Mouse (Mus musculus) limb, embryonic 11.5 days (tissue): ENCODE data around the gene Lrrc4c. TPM values are rescaled to one million over a fixed set of nuclear protein-coding genes. Genes with fewer than 3 reads are reported as not detected.

Experiments used
- ATAC-seq: fragments of 200-750 bp; cut with Nextera tagmentation; 2 replicates; pipeline ENCODE4 v1.8.0; 2017; ENCODE audit warnings: low read depth; ENCODE audit not compliant: insufficient number of reproducible peaks, low FRiP score, low TSS enrichment
- DNase-seq: peaks from one replicate; pipeline ENCODE4 v3.0.0-alpha.2; 2015; ENCODE audit warnings: low spot score
- H3K27ac ChIP-seq: fragments of 300-500 bp; sonication (generic); replicated peaks from 2 replicates; pipeline ENCODE4 v1.5.1; 2014; ENCODE audit warnings: low read depth, mild to moderate bottlenecking, low read length
- H3K27me3 ChIP-seq: fragments of 300-500 bp; sonication (generic); 2 replicates; pipeline ENCODE4 v1.6.1; 2014; ENCODE audit warnings: mild to moderate bottlenecking, low read length, mixed read lengths; ENCODE audit not compliant: control insufficient read depth, insufficient read depth
- H3K36me3 ChIP-seq: fragments of 300-500 bp; sonication (generic); 2 replicates; pipeline ENCODE4 v1.6.1; 2014; ENCODE audit warnings: mild to moderate bottlenecking, low read length, moderate library complexity, mixed read lengths; ENCODE audit not compliant: control insufficient read depth, insufficient read depth
- H3K4me1 ChIP-seq: fragments of 300-500 bp; sonication (generic); 2 replicates; pipeline ENCODE4 v1.6.1; 2014; ENCODE audit warnings: low read length, mixed read lengths; ENCODE audit not compliant: control insufficient read depth, insufficient read depth
- H3K4me2 ChIP-seq: fragments of 300-500 bp; sonication (generic); 2 replicates; pipeline ENCODE4 v1.6.1; 2014; ENCODE audit warnings: low read depth, mild to moderate bottlenecking, moderate library complexity; ENCODE audit not compliant: severe bottlenecking
- H3K4me3 ChIP-seq: fragments of 300-500 bp; sonication (generic); 2 replicates; pipeline ENCODE4 v1.5.1; 2014; ENCODE audit warnings: low read depth, low read length
- H3K9ac ChIP-seq: fragments of 300-500 bp; sonication (generic); 2 replicates; pipeline ENCODE4 v1.6.1; 2014; ENCODE audit warnings: mild to moderate bottlenecking, low read length
- H3K9me3 ChIP-seq: fragments of 300-500 bp; sonication (generic); 2 replicates; pipeline ENCODE4 v1.6.1; 2016; ENCODE audit warnings: low read length; ENCODE audit not compliant: control insufficient read depth
- WGBS: fragments of 180-500 bp; shearing (Covaris S2); extraction: QIAGEN DNeasy Blood & Tissue Kit; methylation state at CpG from one replicate; pipeline ENCODE4 v1.1.7; 2014; 5-methylcytosine and 5-hydroxymethylcytosine counted together
- polyA plus RNA-seq: library from polyadenylated mRNA; unstranded; fragments of >200 nt; fragmentation: Nextera tagmentation; extraction: Ambion mirVana; gene quantifications from 2 replicates; pipeline ENCODE4 v1.2.1, GENCODE M21; 2014

Lrrc4c gene
- polyA plus RNA-seq, 1 experiment from 2014 or later, result 0.13 TPM

DNA sequence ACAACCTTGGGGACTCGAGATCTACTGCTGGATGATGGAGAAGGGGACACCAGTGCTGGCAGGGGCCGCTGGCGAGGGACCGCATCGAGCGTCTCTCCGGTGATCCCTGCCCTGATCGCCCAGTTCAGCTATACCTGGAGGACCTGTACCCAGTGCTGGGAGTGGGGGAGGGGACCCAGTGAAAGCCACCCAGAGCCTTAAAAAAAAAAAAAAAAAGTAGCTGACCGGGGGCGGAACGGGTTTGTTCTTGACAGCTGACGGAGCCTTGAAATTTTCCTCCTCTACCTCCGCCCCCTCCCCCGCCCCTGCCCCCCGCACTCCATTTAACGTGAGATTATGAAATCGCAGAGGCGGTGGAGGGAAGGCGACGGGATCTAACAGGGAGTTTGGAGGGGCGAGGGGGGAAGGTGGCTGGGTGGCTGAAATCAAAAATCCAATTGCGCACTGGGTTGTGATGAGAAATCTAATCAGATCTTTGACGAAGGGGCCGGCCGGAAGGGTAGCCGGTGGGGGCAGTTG is 1149.1 kb downstream of the Lrrc4c start:
- DNase-seq, result peak; percentile 46
- no peak overlapping the region for H3K27ac ChIP-seq
- peak overlapping the region; percentile 34 for H3K4me3 ChIP-seq
- ATAC-seq, result peak; percentile 70
- peaks cover 8% of the 10 kb centered on the region; the same call in 1 of the 2 replicates for H3K27me3 ChIP-seq
- H3K4me2 ChIP-seq, result peak overlapping the region; percentile 86
- no peaks in the 10 kb centered on the region for H3K9me3 ChIP-seq
- H3K9ac ChIP-seq, result no peak overlapping the region
- no peaks in the 10 kb centered on the region for H3K4me1 ChIP-seq
- under 1% methylated on average over 26 of the region's 26 CpGs for WGBS
- no peaks in the 10 kb centered on the region for H3K36me3 ChIP-seq

DNA sequence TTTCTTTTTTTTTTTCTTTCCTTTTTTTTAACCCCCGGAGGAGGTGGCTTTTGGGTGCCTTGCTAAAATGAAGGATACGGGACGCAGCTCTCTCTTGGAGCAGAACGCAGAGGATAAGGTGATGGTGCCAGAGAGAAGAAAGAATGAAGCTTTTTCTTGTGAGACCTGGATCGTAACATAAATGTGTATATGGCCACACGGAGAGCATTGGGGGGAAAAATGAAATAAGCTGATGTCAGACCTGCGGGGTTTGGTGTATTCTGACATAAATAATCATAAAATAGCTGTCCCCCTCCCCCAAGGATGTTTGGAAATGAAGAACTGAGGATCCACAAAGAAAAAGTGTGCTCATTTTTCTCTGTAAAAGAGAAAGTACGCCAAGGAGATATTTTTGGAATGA is 1149.7 kb downstream of the Lrrc4c start:
- peak; percentile 21 for DNase-seq
- no peak overlapping the region for H3K9ac ChIP-seq
- 8% methylated on average over 8 of the region's 8 CpGs for WGBS
- no peaks in the 10 kb centered on the region for H3K4me1 ChIP-seq
- no peak for ATAC-seq
- peak overlapping the region; percentile 86 for H3K4me2 ChIP-seq
- peaks cover 8% of the 10 kb centered on the region; the same call in 1 of the 2 replicates for H3K27me3 ChIP-seq
- H3K36me3 ChIP-seq, result no peaks in the 10 kb centered on the region
- no peak overlapping the region; the same call in 1 of the 2 replicates for H3K4me3 ChIP-seq
- H3K27ac ChIP-seq, result no peak overlapping the region
- H3K9me3 ChIP-seq, result no peaks in the 10 kb centered on the region

DNA sequence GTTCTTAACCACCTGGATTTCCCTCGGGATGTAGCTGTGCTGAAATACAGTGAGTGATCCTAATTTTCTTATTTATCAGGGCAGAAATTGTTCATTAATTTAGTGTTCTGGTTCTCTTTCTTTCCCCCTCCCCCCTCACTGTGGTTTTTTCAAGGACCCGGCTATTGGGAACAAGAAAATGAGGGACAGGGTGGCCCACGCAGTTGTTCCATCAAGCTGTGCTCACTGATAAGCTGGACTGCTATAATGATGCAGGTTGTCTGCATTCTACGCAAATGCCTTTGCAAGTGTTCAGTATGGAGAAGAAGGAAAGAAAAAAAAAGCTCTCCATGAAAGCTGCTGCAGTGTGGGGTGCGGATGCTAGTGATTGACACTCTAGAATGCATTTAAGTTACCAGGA is 1150.4 kb downstream of the Lrrc4c start:
- Histone ChIP-seq H3K4me3 (no peak overlapping the region), H3K9me3 (no peaks in the 10 kb centered on the region), H3K9ac (no peak overlapping the region), H3K27ac (no peak overlapping the region), H3K4me1 (no peaks in the 10 kb centered on the region), H3K4me2 (no peak overlapping the region), H3K36me3 (no peaks in the 10 kb centered on the region), H3K27me3 (peaks cover 8% of the 10 kb centered on the region; the same call in 1 of the 2 replicates)
- DNase-seq (no peak), ATAC-seq (no peak)
- WGBS, result 39% methylated on average over 5 of the region's 5 CpGs

DNA sequence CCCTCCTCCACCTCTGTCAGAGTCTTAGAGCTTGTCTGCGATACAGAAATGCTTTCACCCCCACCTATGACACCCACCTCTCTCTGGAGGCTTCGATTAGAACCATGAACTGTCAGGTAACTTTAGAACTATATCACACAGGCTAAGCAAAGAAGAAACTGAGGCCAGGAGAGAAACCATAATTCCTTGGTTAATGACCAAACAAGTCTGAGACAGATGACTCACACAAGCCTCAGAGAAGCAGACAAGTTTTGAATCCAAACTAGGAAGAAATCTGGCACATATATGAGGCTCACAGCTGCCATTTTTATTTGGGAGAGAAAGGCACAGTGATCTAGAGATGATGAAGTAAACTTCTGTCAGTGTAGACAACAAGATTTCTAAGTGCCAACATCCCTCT is 1151.4 kb downstream of the Lrrc4c start:
- Histone ChIP-seq H3K27me3 (peaks cover 8% of the 10 kb centered on the region; the same call in 1 of the 2 replicates), H3K4me3 (no peak overlapping the region), H3K9me3 (no peaks in the 10 kb centered on the region), H3K4me2 (no peak overlapping the region), H3K9ac (no peak overlapping the region), H3K36me3 (no peaks in the 10 kb centered on the region), H3K27ac (no peak overlapping the region), H3K4me1 (no peaks in the 10 kb centered on the region)
- no peak for ATAC-seq
- DNase-seq, result no peak
- WGBS, result 54% methylated on average over 2 of the region's 2 CpGs

DNA sequence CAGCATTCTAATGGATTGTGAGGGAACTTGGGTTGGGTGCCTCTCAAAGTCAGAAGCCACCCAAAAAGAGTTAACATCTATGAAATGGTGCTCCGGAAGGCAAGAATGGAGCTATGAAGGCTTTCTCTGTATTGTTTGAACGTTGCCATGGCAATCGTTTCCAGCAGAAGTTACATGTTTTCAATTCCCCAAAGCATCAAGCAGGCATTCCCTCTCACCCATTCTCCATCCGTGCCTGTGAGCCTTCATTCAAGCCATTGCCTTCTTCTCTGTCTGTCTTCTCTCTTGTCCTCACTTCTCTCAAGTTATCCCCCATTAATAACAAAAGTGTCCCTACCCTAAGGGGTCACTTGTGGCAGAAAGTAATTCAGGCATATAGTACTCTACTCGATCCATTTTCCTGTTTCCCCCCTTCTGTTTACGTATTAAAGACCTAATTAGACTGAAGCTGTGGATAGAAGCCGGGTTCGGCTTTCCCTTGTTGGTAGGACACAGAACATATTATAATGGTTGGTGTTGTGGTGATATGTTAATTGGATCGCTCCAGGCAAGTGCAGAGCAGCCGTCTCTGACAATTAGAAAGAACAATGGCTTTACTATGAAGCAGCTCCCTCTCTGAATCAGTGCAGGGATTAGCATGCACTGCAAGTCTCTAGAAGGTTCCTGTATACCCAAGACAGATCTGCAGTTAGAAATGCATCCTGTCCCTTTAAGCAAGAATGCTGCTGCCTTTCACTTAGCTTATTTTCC is 1160.4 kb downstream of the Lrrc4c start:
- no peak for DNase-seq
- Histone ChIP-seq H3K27me3 (no peaks in the 10 kb centered on the region), H3K9ac (no peak overlapping the region), H3K27ac (no peak overlapping the region), H3K4me1 (no peaks in the 10 kb centered on the region), H3K4me2 (no peak overlapping the region), H3K36me3 (no peaks in the 10 kb centered on the region), H3K4me3 (no peak overlapping the region), H3K9me3 (no peaks in the 10 kb centered on the region)
- no peak for ATAC-seq
- WGBS, result 78% methylated on average over 10 of the region's 10 CpGs

DNA sequence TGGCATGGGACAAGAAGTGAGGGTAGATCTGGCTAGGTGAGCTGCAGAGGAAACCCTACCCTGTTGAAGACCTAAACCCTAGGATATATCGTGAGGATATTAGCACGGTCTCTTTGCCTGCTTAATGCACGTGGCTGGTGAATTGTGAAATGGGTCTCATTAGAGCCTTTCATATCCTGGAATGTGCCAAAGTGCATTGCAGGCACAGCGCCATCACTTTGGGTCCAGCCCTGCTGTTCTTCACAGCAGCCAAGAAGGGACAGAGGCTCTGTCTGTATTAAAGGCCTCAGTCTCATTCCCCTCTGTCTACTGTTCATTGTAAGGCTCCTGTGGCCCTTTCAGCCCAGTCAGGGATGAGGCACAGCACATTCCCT is 1160.9 kb downstream of the Lrrc4c start:
- H3K27ac ChIP-seq, result no peak overlapping the region
- H3K9me3 ChIP-seq, result no peaks in the 10 kb centered on the region
- no peaks in the 10 kb centered on the region for H3K36me3 ChIP-seq
- no peaks in the 10 kb centered on the region for H3K27me3 ChIP-seq
- ATAC-seq, result no peak
- no peak overlapping the region for H3K4me2 ChIP-seq
- H3K9ac ChIP-seq, result no peak overlapping the region
- no peak overlapping the region for H3K4me3 ChIP-seq
- 80% methylated on average over 4 of the region's 4 CpGs for WGBS
- no peak for DNase-seq
- H3K4me1 ChIP-seq, result no peaks in the 10 kb centered on the region

DNA sequence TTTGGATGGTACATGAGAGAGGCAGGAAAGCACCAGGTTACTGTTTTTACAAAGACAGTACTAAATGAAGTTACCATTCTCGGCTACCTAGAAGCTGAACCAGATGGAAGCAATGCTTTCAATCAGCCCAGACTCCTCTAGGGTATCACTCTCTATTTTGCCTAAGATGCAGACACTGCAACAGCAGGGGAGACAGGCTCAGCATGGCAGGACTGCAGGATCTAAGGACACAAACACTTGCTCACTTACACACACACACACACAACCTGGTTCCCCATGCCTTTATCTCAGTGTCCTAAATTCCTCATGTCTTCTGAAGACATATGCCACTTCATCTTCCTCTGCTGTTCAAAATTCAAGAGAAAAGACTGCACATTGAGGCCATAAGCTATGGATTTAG is 1167.0 kb downstream of the Lrrc4c start:
- H3K9me3 ChIP-seq, result no peaks in the 10 kb centered on the region
- no peaks in the 10 kb centered on the region for H3K4me1 ChIP-seq
- ATAC-seq (no peak), DNase-seq (no peak)
- 55% methylated on average over 1 of the region's 1 CpGs for WGBS
- H3K9ac ChIP-seq, result no peak overlapping the region
- H3K27ac ChIP-seq, result no peak overlapping the region
- no peak overlapping the region for H3K4me2 ChIP-seq
- H3K4me3 ChIP-seq, result no peak overlapping the region
- no peaks in the 10 kb centered on the region for H3K36me3 ChIP-seq
- no peaks in the 10 kb centered on the region for H3K27me3 ChIP-seq

DNA sequence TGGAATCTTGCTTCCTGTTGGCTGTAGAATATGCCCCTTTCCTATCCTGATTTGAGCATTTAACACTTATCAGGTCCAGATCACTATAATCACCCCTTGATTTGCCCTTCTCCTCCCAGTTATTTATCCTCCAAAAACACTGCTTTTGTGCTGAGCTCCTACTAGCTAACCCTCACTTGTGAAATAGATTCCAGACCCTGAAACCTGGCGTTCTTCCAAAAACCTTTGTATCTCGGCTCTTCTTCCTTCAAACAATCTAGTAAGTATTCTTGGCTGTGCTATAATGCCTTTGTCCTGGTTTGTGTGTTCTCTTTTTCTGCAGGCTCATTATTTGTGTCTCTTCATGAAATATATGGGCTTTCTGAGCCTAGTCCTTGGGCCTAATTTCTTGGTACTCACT is 1167.6 kb downstream of the Lrrc4c start:
- Histone ChIP-seq H3K4me2 (no peak overlapping the region), H3K4me3 (no peak overlapping the region), H3K27me3 (no peaks in the 10 kb centered on the region), H3K9me3 (no peaks in the 10 kb centered on the region), H3K36me3 (no peaks in the 10 kb centered on the region), H3K27ac (no peak overlapping the region), H3K4me1 (no peaks in the 10 kb centered on the region), H3K9ac (no peak overlapping the region)
- DNase-seq, result no peak
- no peak for ATAC-seq
- 87% methylated on average over 2 of the region's 2 CpGs for WGBS
